Mouse (Mus musculus) olfactory bulb, adult 2 months (tissue): ENCODE results near the gene Atp5h.

Experiments used
- CTCF ChIP-seq: fragments of 200-500 bp; IDR thresholded peaks from 2 replicates; pipeline ENCODE4 v1.5.1; 2012; ENCODE audit warnings: low read depth, mild to moderate bottlenecking, low read length, moderate library complexity; ENCODE audit not compliant: insufficient read depth
- POLR2A ChIP-seq: fragments of 200-500 bp; IDR thresholded peaks from 2 replicates; pipeline ENCODE4 v1.6.1; 2012; ENCODE audit warnings: mild to moderate bottlenecking, low read depth, low read length, moderate library complexity; ENCODE audit not compliant: insufficient read depth

DNA sequence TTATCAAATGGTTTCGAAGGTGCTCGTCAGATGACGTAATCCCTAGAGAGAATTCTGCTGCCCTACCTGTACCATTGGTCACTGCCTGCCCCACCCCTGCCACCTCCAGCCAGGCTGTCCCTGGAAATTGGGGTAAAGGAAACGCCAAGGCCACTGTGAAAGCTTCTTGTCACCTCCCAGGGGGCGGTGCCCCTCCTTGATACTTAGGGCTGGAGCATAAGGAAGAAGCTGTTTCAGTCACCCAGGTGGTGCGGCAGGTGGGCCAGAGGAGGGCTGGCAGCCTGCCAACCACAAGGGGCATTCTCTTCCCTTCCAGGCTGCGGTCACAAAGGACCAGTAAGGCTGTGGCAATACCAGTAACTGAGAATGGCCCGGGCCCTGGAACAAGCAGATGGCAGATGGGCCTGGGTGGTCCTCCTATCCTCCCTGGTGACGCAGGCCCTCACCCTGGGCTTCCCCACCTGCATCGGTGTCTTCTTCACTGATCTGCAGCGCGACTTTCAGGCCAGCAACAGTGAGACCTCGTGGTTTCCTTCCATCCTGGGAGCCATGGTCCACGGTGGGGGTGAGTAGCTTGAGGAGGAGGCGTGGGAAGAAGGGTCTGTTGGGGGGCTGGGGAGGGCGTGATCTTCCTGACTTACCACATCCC, 42.6 kb upstream of the Atp5h start, which contains the start of gene Slc16a5:
- TF ChIP-seq CTCF: no peak
- TF ChIP-seq POLR2A: no peak
